Mouse (Mus musculus) T-helper 2 cell (primary cell): ENCODE results near the gene Phkg1.
"Not testable (repeated sequence)": the region's sequence is repeated elsewhere in the genome, so short reads cannot be mapped to it uniquely, and the experiment has no call there.

Experiments
- in situ Hi-C: fragments of 300-600 bp; cut with MboI, MseI; formaldehyde crosslinking; loops from one replicate; pipeline ENCODE4 v1.15.1; 2025; ENCODE audit warnings: high pct_unique_total_duplicates

Gene Phkg1

GRCm38 (mm10) chr5:129907775-129908174 lies 9.4 kb upstream of the Phkg1 start:
- in situ Hi-C loops: no loop called here

DNA sequence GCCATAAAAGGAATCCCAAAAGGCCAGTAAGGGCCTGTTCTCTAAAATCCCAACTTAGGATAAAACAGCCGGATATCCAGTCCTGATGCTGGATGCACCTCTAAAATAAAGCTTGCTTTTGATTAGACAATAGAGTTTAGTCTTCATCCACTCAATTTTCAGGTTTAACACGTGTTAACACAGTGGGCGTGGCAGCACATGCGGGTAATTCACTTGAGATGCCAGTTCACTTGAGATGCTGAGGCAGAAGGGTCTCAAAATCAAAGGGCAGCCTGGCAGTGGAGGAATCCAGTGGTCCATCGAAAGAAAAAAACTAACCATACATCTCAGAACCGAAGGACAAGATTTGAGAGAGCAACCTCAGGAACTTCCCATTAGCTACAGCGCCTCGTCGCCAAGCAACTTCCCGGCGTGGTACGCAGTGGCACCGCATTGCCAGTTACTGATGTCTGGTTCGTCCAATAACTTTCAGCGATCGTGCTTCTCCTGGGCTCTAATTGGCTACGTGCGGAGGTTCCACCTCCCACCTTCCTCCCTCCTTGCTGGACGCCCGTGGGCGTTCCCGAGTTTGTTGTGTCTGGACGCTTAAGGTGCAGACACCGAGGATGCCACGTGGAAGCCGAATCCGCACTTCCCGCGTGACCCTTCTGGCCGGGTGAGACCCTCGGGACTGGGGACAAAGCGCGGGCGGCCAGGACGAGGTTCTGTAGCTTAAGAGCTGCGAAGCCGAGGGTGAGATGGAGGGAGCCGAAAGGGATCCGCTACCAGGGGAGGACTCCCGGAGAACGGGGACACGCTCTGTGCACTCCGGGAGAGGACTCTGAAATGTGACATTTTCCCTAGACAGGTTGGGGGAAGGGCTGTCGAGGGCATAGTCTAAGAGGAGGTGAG lies 2.9 kb downstream of the Phkg1 start, which contains the start of gene Zbed5:
Zbed5 (plus strand) TSS at position 526 of the 891 bp plus-strand sequence.
- in situ Hi-C loops: no loop called here

DNA sequence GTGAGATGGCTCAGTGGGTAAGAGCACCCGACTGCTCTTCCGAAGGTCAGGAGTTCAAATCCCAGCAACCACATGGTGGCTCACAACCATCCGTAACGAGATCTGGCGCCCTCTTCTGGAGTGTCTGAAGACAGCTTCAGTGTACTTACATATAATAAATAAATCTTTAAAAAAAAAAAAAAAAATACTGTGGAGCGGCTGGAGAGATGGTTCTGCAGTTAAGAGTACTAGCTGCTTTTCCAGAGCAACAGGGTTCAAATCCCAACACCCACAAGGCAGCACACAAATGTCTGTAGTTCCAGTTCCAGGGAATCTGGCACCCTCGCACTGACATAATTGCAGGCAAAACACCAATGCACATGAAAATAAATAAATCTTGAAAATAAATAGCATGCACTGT lies 8.0 kb downstream of the Phkg1 start:
- in situ Hi-C loops: not testable (repeated sequence)

DNA sequence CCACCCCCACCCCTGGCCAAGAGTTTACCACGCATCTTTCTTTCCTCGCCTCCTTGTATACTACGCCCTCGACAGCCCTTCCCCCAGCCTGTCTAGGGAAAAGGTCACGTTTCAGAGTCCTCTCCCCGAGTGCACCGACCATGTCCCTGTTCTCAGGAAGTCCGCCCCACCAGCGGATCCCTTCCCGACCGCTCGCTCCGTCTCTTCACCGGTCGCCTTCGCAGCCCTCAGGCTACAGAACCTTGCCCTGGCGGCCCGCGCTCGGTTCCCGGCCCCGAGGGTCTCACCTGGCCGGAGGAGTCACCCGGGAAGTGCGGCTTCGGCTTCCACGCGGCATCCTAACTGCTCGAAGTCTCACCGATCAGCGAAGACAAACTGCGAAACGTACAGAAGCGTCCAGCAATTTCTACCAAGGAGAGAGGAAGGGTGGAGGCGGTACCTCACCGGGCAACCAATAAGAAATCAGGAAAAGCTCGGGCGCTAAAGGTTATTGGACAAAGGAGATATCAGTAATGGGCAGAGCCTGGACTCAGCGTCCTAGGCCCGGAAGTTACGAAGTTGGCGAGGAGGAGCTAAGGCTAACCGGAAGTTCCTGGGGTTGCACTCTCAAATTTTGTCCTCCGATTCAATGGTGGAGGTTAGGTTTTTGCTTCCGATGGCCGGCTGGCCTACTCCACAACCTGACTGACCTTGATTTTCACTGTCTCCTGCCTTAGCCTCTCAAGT lies 11.3 kb downstream of the Phkg1 start, which contains the start of gene Chchd2:
Chchd2 (minus strand) TSS at position 560 of the 726 bp plus-strand sequence.
- in situ Hi-C loops: loop anchor here (5.0 kb wide), 1 partner anchor 100 kb away; the partner anchor contains the start of gene Psph

- in situ Hi-C loops: loop anchor here (5.0 kb wide), 1 partner anchor 99 kb away; the partner anchor contains the start of gene Psph
These were observed 12.1 kb downstream of the Phkg1 start for GRCm38 (mm10) chr5:129886271-129886670.

DNA sequence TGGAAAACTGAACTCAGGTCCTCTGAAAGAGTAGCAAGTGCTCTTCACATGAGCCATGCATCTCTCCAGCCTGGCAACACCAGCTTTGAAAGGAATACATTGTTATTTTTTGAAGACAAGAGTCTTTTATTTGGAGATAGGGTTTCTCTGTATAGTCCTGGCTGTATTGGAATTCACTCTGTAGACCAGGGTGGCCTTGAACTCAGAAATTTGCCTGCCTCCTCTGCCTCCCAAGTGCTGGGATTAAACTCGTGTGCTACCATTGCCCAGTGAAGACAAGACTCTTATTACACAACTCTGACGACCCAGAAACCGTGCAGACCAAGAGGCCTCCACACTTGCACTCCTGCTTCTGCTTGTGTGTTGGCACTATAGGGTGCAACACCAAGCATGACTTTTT lies 18.5 kb downstream of the Phkg1 start:
- in situ Hi-C loops: no loop called here

GRCm38 (mm10) chr5:129878946-129879345 lies 19.4 kb downstream of the Phkg1 start:
- in situ Hi-C loops: no loop called here

DNA sequence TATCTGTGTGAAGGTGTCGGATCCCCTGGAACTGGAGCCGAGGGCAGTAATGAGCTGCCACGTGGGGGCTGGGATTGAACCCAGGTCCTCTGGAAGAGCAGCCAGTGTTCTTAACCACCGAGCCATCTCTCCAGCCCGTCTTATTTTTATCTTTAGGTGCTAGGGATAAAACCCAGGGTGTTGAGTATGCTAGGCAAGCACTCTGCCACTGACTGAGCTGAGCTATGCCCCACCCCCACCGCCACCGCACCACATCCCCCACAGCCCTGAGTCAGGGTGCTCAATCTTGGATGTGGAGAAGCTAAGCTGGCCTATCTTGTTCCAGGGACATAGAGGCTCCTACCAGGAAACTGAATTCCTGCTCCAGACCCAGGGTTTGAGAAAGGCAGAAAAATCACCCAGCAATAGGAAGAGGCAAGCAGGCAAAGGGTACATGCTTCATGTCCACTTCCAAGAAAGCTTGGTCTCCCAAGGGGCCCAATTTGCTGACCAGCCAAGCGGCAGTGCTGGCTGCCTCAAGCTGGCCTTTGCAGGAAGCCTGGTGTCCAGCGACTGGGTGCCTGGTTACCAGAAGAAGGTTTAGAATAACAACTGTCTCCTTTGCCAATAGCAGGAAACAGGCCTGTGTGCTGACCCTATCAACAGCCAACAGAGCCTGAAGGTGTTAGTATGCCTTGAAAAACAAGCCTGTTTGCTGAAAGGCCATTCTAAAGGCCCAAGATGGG lies 20.5 kb downstream of the Phkg1 start:
- in situ Hi-C loops: no loop called here

- in situ Hi-C loops: no loop called here
These were observed 23.3 kb downstream of the Phkg1 start for GRCm38 (mm10) chr5:129875098-129875497.

DNA sequence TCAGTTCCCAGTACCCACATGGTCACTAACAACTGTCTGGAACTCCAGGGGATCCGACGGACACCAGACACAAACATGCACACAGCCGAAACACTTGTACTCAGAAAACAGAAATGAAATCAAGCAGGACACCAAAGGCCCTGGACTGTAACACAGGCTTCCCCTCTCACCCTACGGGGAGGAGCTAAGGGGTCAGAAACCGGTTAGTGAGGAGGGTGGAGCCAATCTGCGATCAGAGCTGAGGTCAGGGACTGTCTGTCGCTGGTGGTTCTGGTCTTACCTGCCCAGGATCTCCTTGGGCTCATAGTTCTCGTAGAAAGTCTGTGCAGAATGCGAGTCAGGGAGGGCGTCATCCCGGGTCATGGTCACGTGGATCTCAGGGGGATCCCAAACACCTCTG lies 24.4 kb downstream of the Phkg1 start:
- in situ Hi-C loops: no loop called here

GRCm38 (mm10) chr5:129871238-129871637 lies 27.1 kb downstream of the Phkg1 start:
- in situ Hi-C loops: no loop called here

DNA sequence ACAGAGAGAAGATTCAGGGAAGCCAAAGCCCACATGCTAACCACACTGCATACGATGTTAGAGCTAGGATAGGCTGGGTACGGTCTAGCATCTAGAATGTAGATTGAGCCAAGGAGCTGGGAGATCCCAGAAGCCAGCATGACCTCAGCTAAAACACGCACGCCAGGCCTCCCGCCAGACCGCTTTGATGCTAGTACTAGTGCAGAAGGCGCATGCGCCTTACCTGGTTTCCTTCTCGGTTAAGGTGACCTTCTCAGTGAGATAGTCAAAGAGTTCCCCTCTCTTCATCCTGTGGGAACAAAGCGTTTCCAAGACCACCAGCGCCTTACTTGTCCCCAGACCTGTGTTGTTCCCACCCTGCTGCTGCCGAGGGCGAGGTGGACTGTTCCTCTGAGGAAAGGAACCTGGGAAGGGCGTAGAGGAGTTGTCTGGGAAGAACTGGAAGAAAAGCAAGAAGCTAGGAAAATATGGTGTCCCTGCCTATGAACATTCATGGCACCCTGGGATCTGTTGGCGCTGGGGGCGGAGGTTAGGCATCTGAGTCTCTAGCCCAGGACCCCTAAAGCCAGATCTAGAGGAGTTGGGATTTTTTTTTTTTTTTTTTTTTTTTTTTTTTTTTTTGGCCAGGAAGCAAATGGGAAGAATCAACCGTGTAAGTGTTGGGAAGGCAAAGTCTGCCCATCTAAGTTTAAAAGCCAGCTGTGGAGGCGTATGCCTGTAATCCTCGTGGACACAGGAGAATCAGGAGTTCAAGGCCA lies 28.9 kb downstream of the Phkg1 start:
- in situ Hi-C loops: no loop called here

GRCm38 (mm10) chr5:129865841-129866240 lies 32.5 kb downstream of the Phkg1 start:
- in situ Hi-C loops: no loop called here

- in situ Hi-C loops: loop anchor here (5.0 kb wide), 1 partner anchor 477 kb away; no protein-coding TSS in a partner anchor
These were observed 33.9 kb downstream of the Phkg1 start for GRCm38 (mm10) chr5:129864467-129864866.

- in situ Hi-C loops: loop anchor here (5.0 kb wide), 1 partner anchor 475 kb away; no protein-coding TSS in a partner anchor
These were observed 36.0 kb downstream of the Phkg1 start for GRCm38 (mm10) chr5:129862325-129862724.

DNA sequence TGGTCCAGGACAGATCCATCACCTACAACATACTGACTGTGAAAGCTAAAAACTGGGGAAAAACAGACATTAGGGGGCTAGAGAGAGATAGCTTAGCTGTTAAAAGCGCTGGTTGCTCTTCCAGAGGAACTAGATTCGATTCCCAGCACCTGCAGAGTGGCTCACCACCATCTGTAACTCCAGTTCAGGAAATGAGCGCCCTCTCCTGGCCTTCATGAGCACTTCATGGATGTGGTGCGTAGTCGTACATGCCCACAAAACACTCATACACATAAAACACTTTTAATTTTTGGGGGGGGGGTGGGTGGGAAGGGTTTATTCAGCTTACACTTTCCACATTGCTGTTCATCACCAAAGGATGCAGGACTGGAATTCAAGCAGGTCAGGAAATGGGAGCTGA lies 41.9 kb downstream of the Phkg1 start:
- in situ Hi-C loops: no loop called here

- in situ Hi-C loops: no loop called here
These were observed 43.2 kb downstream of the Phkg1 start for GRCm38 (mm10) chr5:129855163-129855562.

DNA sequence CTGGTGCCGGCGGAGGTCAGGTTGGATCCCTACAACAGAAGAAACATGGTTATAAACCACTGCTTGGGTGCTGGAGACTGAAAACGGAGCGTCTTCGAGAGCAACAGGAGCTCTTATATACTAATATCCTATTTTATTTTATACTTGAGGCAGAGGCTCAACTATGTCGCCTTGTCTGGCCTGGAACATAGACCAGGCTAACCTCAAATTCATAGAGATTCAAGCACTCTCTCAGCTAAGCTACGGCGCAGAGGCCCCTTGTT lies 50.9 kb downstream of the Phkg1 start:
- in situ Hi-C loops: loop anchor here (5.0 kb wide), 2 partner anchors 55 to 345 kb away; partner anchors contain the start of gene Sfswap

DNA sequence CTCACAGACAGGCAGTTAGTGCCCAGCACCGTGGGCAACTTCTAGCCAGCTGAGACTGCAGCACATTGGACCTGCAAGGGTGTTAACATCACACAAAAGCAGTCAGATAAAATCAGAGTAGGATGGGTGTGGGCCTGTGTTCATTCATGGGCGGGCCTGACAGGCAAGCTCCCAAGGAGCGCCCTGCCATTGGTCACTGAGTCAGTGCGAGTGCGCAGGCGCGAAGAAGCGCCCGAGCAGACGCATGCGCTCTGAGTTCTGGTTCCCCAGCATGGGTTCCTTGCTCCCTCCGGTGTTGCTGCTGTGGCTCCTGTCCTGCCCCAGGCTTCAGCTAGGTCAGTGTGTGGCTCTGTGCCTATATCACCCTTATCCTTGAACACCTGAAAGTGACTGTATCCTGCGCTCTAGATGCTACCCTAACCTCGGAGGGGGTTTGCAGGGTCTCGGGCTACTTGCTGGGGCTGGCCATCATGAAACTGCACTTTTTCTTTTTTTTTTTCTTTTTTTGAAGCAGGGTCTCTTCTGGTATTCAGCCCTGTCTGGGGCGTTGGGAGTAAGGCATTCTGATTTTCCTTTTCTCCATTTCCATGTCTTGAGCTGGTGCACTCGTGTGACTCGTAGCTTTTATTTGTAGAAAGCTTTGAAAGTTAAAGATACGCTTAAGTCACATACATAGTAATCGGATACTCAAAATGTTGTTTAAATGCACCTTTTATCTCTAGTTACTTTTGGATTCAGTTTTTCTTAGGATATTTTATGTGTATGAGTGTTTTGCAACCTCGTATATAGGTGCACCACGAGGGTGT lies 51.4 kb downstream of the Phkg1 start, which contains the start of gene Sumf2:
Sumf2 (plus strand) TSS at position 235 of the 806 bp plus-strand sequence.
- in situ Hi-C loops: loop anchor here (5.0 kb wide), 2 partner anchors 55 to 345 kb away; partner anchors contain the start of gene Sfswap

DNA sequence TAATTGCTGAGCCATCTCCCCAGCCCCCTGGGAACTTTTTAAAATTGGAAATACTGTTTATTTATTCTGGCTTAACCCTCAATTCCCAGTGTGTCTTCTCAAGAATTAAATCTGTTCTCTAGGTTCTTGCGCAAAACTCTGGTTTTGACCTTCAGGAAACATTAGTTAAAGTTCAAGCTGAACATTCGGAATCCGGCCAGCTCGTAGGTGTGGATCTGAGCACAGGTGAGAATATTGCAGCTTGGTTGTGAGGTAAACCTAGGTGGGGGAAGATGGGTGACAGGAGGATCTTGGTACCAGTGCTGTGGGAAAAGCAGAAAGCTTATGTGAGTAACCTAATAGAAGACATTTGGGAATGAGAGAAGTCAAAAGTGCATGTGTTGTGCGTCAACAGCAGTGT lies 53.5 kb downstream of the Phkg1 start:
- in situ Hi-C loops: loop anchor here (5.0 kb wide), 2 partner anchors 53 to 343 kb away; partner anchors contain the start of gene Sfswap
